Mouse (Mus musculus) thymus, adult 2 months (tissue): ENCODE data around the gene Prkca. TPM values are rescaled to one million over a fixed set of nuclear protein-coding genes. Genes with fewer than 3 reads are reported as not detected.

Experiments used
- DNase-seq: peaks from one replicate; pipeline ENCODE4 v3.0.0; 2021
- H3K27ac ChIP-seq: fragments of 200-500 bp; 2 replicates; pipeline ENCODE4 v1.5.1; 2012; ENCODE audit warnings: low read length, control low read depth; ENCODE audit not compliant: control insufficient read depth, insufficient read depth
- H3K27me3 ChIP-seq: fragments of 200-500 bp; 2 replicates; pipeline ENCODE4 v1.6.1; 2012; ENCODE audit warnings: mild to moderate bottlenecking, low read length, moderate library complexity, mixed read lengths; ENCODE audit not compliant: control insufficient read depth, insufficient read depth
- H3K36me3 ChIP-seq: fragments of 200-500 bp; 2 replicates; pipeline ENCODE4 v1.6.1; 2012; ENCODE audit warnings: mild to moderate bottlenecking, low read length, moderate library complexity; ENCODE audit not compliant: control insufficient read depth, insufficient read depth
- H3K4me1 ChIP-seq: fragments of 200-500 bp; replicated peaks from 2 replicates; pipeline ENCODE4 v1.6.1; 2012; ENCODE audit warnings: low read length; ENCODE audit not compliant: control insufficient read depth, insufficient read depth
- H3K4me3 ChIP-seq: fragments of 200-500 bp; 2 replicates; pipeline ENCODE4 v1.5.1; 2012; ENCODE audit warnings: mild to moderate bottlenecking, low read length, control low read depth, moderate library complexity; ENCODE audit not compliant: control insufficient read depth, insufficient read depth
- CTCF ChIP-seq: fragments of 200-500 bp; IDR thresholded peaks from 2 replicates; pipeline ENCODE4 v1.5.1; 2012; ENCODE audit warnings: mild to moderate bottlenecking, control low read depth, low read length, moderate library complexity, borderline replicate concordance; ENCODE audit not compliant: control insufficient read depth, poor library complexity, insufficient read depth; ENCODE audit errors: extremely low read depth
- POLR2A ChIP-seq: fragments of 200-500 bp; IDR thresholded peaks from 2 replicates; pipeline ENCODE4 v1.6.1; 2012; ENCODE audit warnings: mild to moderate bottlenecking, low read length, control low read depth, moderate library complexity; ENCODE audit not compliant: control insufficient read depth, poor library complexity, insufficient read depth; ENCODE audit errors: extremely low read depth
- WGBS: fragments of 180-500 bp; shearing (Covaris S2); methylation state at CpG from one replicate; pipeline ENCODE4 v1.1.7; 2018; 5-methylcytosine and 5-hydroxymethylcytosine counted together
- polyA plus RNA-seq: library from polyadenylated mRNA; depleted of rRNA; stranded (reverse); fragments of >200 nt; gene quantifications from 2 replicates; pipeline ENCODE4 v1.2.3, GENCODE M21; 2012

Prkca gene
- polyA plus RNA-seq, 1 experiment = 11.0 TPM

- Histone ChIP-seq H3K4me1 (no peaks in the 10 kb centered on the region), H3K36me3 (no peaks in the 10 kb centered on the region), H3K4me3 (no peak overlapping the region), H3K27me3 (no peaks in the 10 kb centered on the region), H3K27ac (no peak overlapping the region)
- TF ChIP-seq CTCF = no peak
- no peak for TF ChIP-seq POLR2A
- 97% methylated on average over 2 of the region's 2 CpGs for WGBS
- DNase-seq = no peak
These were observed 224.9 kb downstream of the Prkca start for GRCm38 (mm10) chr11:108118814-108119213.

GRCm38 (mm10) chr11:108118221-108118620 is 225.5 kb downstream of the Prkca start:
- no peaks in the 10 kb centered on the region for H3K36me3 ChIP-seq
- no peaks in the 10 kb centered on the region for H3K4me1 ChIP-seq
- no peaks in the 10 kb centered on the region for H3K27me3 ChIP-seq
- DNase-seq = no peak
- TF ChIP-seq POLR2A (no peak), CTCF (no peak)
- H3K27ac ChIP-seq = no peak overlapping the region
- no peak overlapping the region for H3K4me3 ChIP-seq
- 94% methylated on average over 5 of the region's 5 CpGs for WGBS

- Histone ChIP-seq H3K4me1 (no peaks in the 10 kb centered on the region), H3K27me3 (no peaks in the 10 kb centered on the region), H3K4me3 (no peak overlapping the region), H3K27ac (no peak overlapping the region), H3K36me3 (no peaks in the 10 kb centered on the region)
- 95% methylated on average over 10 of the region's 10 CpGs for WGBS
- no peak for DNase-seq
- no peak for TF ChIP-seq POLR2A
- no peak for TF ChIP-seq CTCF
These were observed 226.2 kb downstream of the Prkca start for GRCm38 (mm10) chr11:108117360-108118050.

GRCm38 (mm10) chr11:108114091-108114490 is 229.6 kb downstream of the Prkca start:
- 94% methylated on average over 3 of the region's 3 CpGs for WGBS
- no peaks in the 10 kb centered on the region for H3K36me3 ChIP-seq
- DNase-seq = no peak

GRCm38 (mm10) chr11:108112437-108112836 is 231.3 kb downstream of the Prkca start:
- DNase-seq = no peak
- no peaks in the 10 kb centered on the region for H3K4me1 ChIP-seq
- H3K4me3 ChIP-seq = no peak overlapping the region
- H3K27me3 ChIP-seq = no peaks in the 10 kb centered on the region
- TF ChIP-seq POLR2A = no peak
- TF ChIP-seq CTCF = no peak
- H3K36me3 ChIP-seq = no peaks in the 10 kb centered on the region
- 88% methylated on average over 3 of the region's 3 CpGs for WGBS
- H3K27ac ChIP-seq = no peak overlapping the region

More at GRCm38 (mm10) chr11:108114091-108114490, 229.6 kb downstream of the Prkca start:
- no peak overlapping the region for H3K4me3 ChIP-seq
- H3K27ac ChIP-seq = no peak overlapping the region
- no peak for TF ChIP-seq CTCF
- no peak for TF ChIP-seq POLR2A
- H3K27me3 ChIP-seq = no peaks in the 10 kb centered on the region
- H3K4me1 ChIP-seq = no peaks in the 10 kb centered on the region

GRCm38 (mm10) chr11:108104085-108104484 is 239.6 kb downstream of the Prkca start:
- Histone ChIP-seq H3K27ac (no peak overlapping the region), H3K36me3 (no peaks in the 10 kb centered on the region), H3K4me3 (no peak overlapping the region), H3K27me3 (no peaks in the 10 kb centered on the region), H3K4me1 (peaks cover 8% of the 10 kb centered on the region)
- DNase-seq = no peak
- WGBS = 96% methylated on average over 6 of the region's 6 CpGs
- TF ChIP-seq POLR2A (no peak), CTCF (no peak)
